Mouse (Mus musculus) embryonic fibroblast, embryonic 13.5 days (primary cell): ENCODE results near the gene Lsm10. TPM values are rescaled to one million over a fixed set of nuclear protein-coding genes. Genes with fewer than 3 reads are reported as not detected.
"Not testable (repeated sequence)": the region's sequence is repeated elsewhere in the genome, so short reads cannot be mapped to it uniquely, and the experiment has no call there.

Experiments
- H3K27ac ChIP-seq: 2 replicates; pipeline ENCODE4 v1.5.1; 2012; ENCODE audit warnings: low read length, control low read depth, inconsistent platforms; ENCODE audit not compliant: insufficient read depth
- H3K4me1 ChIP-seq: 2 replicates; pipeline ENCODE4 v1.6.1; 2011; ENCODE audit warnings: low read length; ENCODE audit not compliant: control insufficient read depth, insufficient read depth
- H3K4me3 ChIP-seq: 2 replicates; pipeline ENCODE4 v1.5.1; 2011; ENCODE audit warnings: mild to moderate bottlenecking, control low read depth, low read length; ENCODE audit not compliant: insufficient read depth
- CTCF ChIP-seq: IDR thresholded peaks from 2 replicates; pipeline ENCODE4 v1.5.1; 2011; ENCODE audit warnings: mild to moderate bottlenecking, control low read depth, low read length, moderate library complexity, borderline replicate concordance; ENCODE audit not compliant: insufficient read depth
- POLR2A ChIP-seq: IDR thresholded peaks from 2 replicates; pipeline ENCODE4 v1.6.1; 2011; ENCODE audit warnings: low read depth, mild to moderate bottlenecking, control low read depth, low read length, moderate library complexity
- polyA plus RNA-seq: library from polyadenylated mRNA; stranded (reverse); fragments of >200 nt; gene quantifications from 2 replicates; pipeline ENCODE4 v1.2.4, GENCODE M21; 2011; ENCODE audit warnings: low read depth; ENCODE audit not compliant: missing spikeins, insufficient read length

The Lsm10 gene
- polyA plus RNA-seq, 1 experiment = 38.7 TPM

GRCm38 (mm10) chr4:126091873-126092272, 4.5 kb upstream of the Lsm10 start:
- no peak for TF ChIP-seq POLR2A
- no peak for TF ChIP-seq CTCF
- H3K4me3 ChIP-seq = no peak overlapping the region
- H3K27ac ChIP-seq = no peak overlapping the region
- H3K4me1 ChIP-seq = no peaks in the 10 kb centered on the region

- H3K27ac ChIP-seq, H3K4me3 ChIP-seq, H3K4me1 ChIP-seq: not testable (repeated sequence)
Measured at GRCm38 (mm10) chr4:126095622-126096430, 597 bp upstream of the Lsm10 start.

GRCm38 (mm10) chr4:126097711-126098253, 1.4 kb downstream of the Lsm10 start:
- Histone ChIP-seq H3K4me3 (no peak overlapping the region), H3K4me1 (peaks cover 10% of the 10 kb centered on the region), H3K27ac (no peak overlapping the region)
- no peak for TF ChIP-seq CTCF
- TF ChIP-seq POLR2A = peak; percentile 11; the same call in 1 of the 2 replicates

DNA sequence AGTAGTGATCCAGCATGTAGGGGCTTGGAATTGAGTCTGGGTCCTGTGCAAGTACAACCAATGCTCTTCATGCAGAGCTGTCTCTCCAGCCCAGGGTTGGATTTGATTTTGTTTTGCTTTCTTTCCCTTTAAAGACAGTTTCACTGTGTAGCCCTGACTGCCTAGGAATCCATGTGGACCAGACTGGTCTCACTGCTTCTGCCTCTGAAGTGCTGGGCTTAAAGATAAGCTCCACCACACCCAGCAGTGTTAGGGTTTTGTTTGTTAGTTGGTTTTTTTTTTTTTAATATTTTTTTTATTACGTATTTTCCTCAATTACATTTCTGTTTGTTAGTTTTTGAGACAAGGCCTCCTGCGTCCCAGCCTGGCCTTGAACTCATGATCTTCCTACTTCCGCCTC, 2.9 kb downstream of the Lsm10 start:
- Histone ChIP-seq H3K27ac (no peak overlapping the region), H3K4me3 (no peak overlapping the region), H3K4me1 (peaks cover 12% of the 10 kb centered on the region)
- no peak for TF ChIP-seq CTCF
- TF ChIP-seq POLR2A = no peak

DNA sequence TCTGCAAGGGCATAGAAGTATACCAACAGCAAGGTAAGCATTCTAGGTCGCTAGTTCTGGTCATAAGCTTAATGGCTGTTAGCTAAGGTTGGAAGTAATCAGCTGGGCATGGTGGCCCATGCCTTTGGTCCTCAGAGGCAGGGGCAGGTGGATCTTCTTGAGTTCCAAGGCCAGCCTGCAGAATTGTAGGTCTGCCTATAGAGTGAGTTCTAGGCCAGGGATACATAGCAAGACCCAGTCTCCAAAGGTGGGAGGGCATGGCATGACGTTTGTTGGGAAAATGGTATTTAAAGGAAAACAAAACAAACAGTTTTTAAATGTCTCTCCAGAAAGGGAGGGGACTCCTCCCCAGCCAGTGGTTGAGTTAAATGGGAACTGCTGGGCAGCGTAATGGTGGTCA, 4.3 kb downstream of the Lsm10 start:
- Histone ChIP-seq H3K4me3 (no peak overlapping the region), H3K4me1 (peaks cover 14% of the 10 kb centered on the region), H3K27ac (no peak overlapping the region)
- TF ChIP-seq CTCF (no peak), POLR2A (no peak)

- Histone ChIP-seq H3K4me3 (no peak overlapping the region), H3K4me1 (peaks cover 18% of the 10 kb centered on the region), H3K27ac (peak overlapping the region; percentile 98)
- TF ChIP-seq POLR2A = 0 out of 2 replicates have a peak, but pooled peaks have one; percentile 30
- no peak for TF ChIP-seq CTCF
Measured at GRCm38 (mm10) chr4:126102061-126102841, 5.8 kb downstream of the Lsm10 start.

DNA sequence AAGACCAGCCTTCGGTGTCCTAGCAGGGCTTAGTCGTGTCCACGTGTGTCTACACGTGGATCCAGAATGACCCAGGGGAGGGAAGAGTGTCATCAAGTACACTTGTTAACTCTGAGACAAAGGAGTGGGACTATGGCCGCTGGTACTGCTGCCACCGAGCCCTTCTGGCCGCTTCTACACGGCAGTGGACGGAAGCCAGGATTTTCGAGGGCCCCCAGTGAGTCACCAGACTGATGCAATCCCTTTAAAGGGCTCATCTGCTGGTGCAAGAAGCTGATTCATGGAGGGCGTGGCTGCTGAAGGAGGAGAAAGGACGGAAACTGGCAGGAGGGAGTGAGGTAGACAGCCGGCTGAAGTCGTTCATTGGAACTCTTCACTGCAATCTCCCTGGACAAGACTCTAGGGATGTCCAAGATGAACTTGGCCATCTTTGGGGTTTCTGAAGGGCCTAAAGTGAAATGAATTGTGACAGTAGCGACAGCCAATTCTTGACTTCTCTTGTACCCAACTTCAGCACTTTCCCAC, 6.7 kb downstream of the Lsm10 start:
- no peak; the same call in 1 of the 2 replicates for TF ChIP-seq POLR2A
- no peak for TF ChIP-seq CTCF
- Histone ChIP-seq H3K27ac (peak overlapping the region; percentile 98), H3K4me3 (peak overlapping the region; percentile 38), H3K4me1 (peaks cover 14% of the 10 kb centered on the region)

DNA sequence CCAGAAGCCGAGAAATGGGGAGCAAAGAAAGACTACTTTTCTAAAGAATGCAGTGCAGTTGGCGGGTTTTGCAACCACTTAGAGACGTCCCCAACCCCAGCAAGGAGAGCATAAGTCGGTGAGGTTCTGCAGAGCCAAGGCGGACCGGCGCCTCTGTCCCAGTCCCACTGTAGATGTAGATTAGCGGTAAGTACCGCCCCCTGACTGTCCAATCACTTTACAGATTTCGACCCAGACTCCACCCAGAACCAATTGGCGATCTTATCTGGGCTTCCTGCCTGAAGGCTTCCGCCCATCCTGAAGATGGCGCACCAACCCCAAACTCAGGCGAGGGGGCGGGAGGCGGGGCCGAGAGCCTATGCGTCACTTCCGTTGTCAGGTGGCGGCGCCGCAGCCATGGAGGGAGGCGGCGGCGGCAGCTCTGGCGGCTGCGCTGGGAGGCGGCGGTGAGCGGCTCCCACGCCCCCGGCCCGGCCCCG, 7.2 kb downstream of the Lsm10 start, which contains the start of gene Stk40:
Gene Stk40, plus strand, starts transcription at position 368 of the 479 bp plus-strand sequence.
- peaks cover 16% of the 10 kb centered on the region for H3K4me1 ChIP-seq
- peak within 1 kb of the TSS; percentile 98 for H3K27ac ChIP-seq
- peak within 1 kb of the TSS; percentile 84 for H3K4me3 ChIP-seq
- TF ChIP-seq POLR2A = peak; percentile 85
- TF ChIP-seq CTCF = peak; percentile 42; the same call in 1 of the 2 replicates

- Histone ChIP-seq H3K4me1 (peaks cover 22% of the 10 kb centered on the region), H3K27ac (peak overlapping the region; percentile 33), H3K4me3 (peak overlapping the region; percentile 84)
- 0 out of 2 replicates have a peak, but pooled peaks have one; percentile 7 for TF ChIP-seq POLR2A
- TF ChIP-seq CTCF = no peak
Measured at GRCm38 (mm10) chr4:126104261-126105075, 8.0 kb downstream of the Lsm10 start.
